Mouse (Mus musculus) neural tube, embryonic 13.5 days (tissue): ENCODE measurements at regions not wholly inside any gene's neighbourhood (a gene's known extent, or its start where the extent isn't known, plus 50 kb on each side); places are given as distances from the start of the nearest gene placed in this dataset.

Experiments
- ATAC-seq: fragments of 200-750 bp; cut with Nextera tagmentation; 2 replicates; pipeline ENCODE4 v1.8.0; 2017; ENCODE audit warnings: low read depth, mild to moderate bottlenecking, moderate TSS enrichment, moderate library complexity
- H3K27ac ChIP-seq: fragments of 300-500 bp; sonication (generic); replicated peaks from 2 replicates; pipeline ENCODE4 v1.5.1; 2015; ENCODE audit warnings: moderate library complexity, mild to moderate bottlenecking, inconsistent platforms
- H3K27me3 ChIP-seq: fragments of 300-500 bp; sonication (generic); 2 replicates; pipeline ENCODE4 v1.6.1; 2015; ENCODE audit warnings: mild to moderate bottlenecking, inconsistent platforms
- H3K36me3 ChIP-seq: fragments of 300-500 bp; sonication (generic); 2 replicates; pipeline ENCODE4 v1.6.1; 2015; ENCODE audit warnings: mild to moderate bottlenecking, inconsistent platforms
- H3K4me1 ChIP-seq: fragments of 300-500 bp; sonication (generic); replicated peaks from 2 replicates; pipeline ENCODE4 v1.6.1; 2015; ENCODE audit warnings: inconsistent platforms
- H3K4me2 ChIP-seq: fragments of 300-500 bp; sonication (generic); 2 replicates; pipeline ENCODE4 v1.6.1; 2015; ENCODE audit warnings: inconsistent platforms, mild to moderate bottlenecking, moderate library complexity
- H3K4me3 ChIP-seq: fragments of 300-500 bp; sonication (generic); 2 replicates; pipeline ENCODE4 v1.5.1; 2015; ENCODE audit warnings: mild to moderate bottlenecking, inconsistent platforms
- H3K9ac ChIP-seq: fragments of 300-500 bp; sonication (generic); 2 replicates; pipeline ENCODE4 v1.6.1; 2015; ENCODE audit warnings: moderate library complexity, mild to moderate bottlenecking, inconsistent platforms
- H3K9me3 ChIP-seq: fragments of 300-500 bp; sonication (generic); 2 replicates; pipeline ENCODE4 v1.6.1; 2016; ENCODE audit warnings: inconsistent platforms
- WGBS: fragments of 180-500 bp; shearing (Covaris S2); methylation state at CpG from one replicate; pipeline ENCODE4 v1.1.7; 2015; 5-methylcytosine and 5-hydroxymethylcytosine counted together

GRCm38 (mm10) chr1:189080797-189081196, 73.2 kb upstream of the Kctd3 start:
- WGBS = 19% methylated on average over 9 of the region's 9 CpGs
- Histone ChIP-seq H3K4me2 (0 out of 2 replicates have a peak overlapping the region, but pooled peaks have one; percentile 30), H3K27me3 (no peaks in the 10 kb centered on the region), H3K27ac (no peak overlapping the region), H3K4me3 (no peak overlapping the region), H3K36me3 (no peaks in the 10 kb centered on the region), H3K9me3 (peaks cover 17% of the 10 kb centered on the region; the same call in 1 of the 2 replicates), H3K9ac (no peak overlapping the region), H3K4me1 (peaks cover 5% of the 10 kb centered on the region; the same call in 1 of the 2 replicates)
- peak; percentile 36; the same call in 1 of the 2 replicates for ATAC-seq

GRCm38 (mm10) chr1:189079451-189080410, 72.1 kb upstream of the Kctd3 start:
- no peaks in the 10 kb centered on the region for H3K27me3 ChIP-seq
- H3K9ac ChIP-seq = no peak overlapping the region
- no peak overlapping the region for H3K4me3 ChIP-seq
- peaks cover 13% of the 10 kb centered on the region; the same call in 1 of the 2 replicates for H3K9me3 ChIP-seq
- H3K36me3 ChIP-seq = no peaks in the 10 kb centered on the region
- H3K27ac ChIP-seq = no peak overlapping the region
- no peak overlapping the region for H3K4me2 ChIP-seq
- WGBS = 75% methylated on average over 11 of the region's 11 CpGs
- peaks cover 5% of the 10 kb centered on the region; the same call in 1 of the 2 replicates for H3K4me1 ChIP-seq
- ATAC-seq = no peak

- Histone ChIP-seq H3K4me3 (no peak overlapping the region), H3K9me3 (no peaks in the 10 kb centered on the region), H3K27me3 (no peaks in the 10 kb centered on the region), H3K9ac (no peak overlapping the region), H3K36me3 (no peaks in the 10 kb centered on the region), H3K27ac (no peak overlapping the region), H3K4me2 (no peak overlapping the region), H3K4me1 (peaks cover 5% of the 10 kb centered on the region; the same call in 1 of the 2 replicates)
- ATAC-seq = no peak
- WGBS = 89% methylated on average over 5 of the region's 5 CpGs
Measured at GRCm38 (mm10) chr1:189077861-189078260, 70.2 kb upstream of the Kctd3 start.

GRCm38 (mm10) chr1:189076276-189076675, 68.6 kb upstream of the Kctd3 start:
- Histone ChIP-seq H3K9me3 (no peaks in the 10 kb centered on the region), H3K27me3 (no peaks in the 10 kb centered on the region), H3K4me1 (peaks cover 5% of the 10 kb centered on the region; the same call in 1 of the 2 replicates), H3K4me2 (no peak overlapping the region), H3K9ac (no peak overlapping the region), H3K27ac (no peak overlapping the region), H3K4me3 (no peak overlapping the region), H3K36me3 (no peaks in the 10 kb centered on the region)
- 81% methylated on average over 4 of the region's 4 CpGs for WGBS
- ATAC-seq = no peak

GRCm38 (mm10) chr1:189075671-189076070, 68.0 kb upstream of the Kctd3 start:
- H3K9ac ChIP-seq = no peak overlapping the region
- H3K4me2 ChIP-seq = no peak overlapping the region
- no peak for ATAC-seq
- H3K27me3 ChIP-seq = no peaks in the 10 kb centered on the region
- no peak overlapping the region for H3K4me3 ChIP-seq
- H3K9me3 ChIP-seq = no peaks in the 10 kb centered on the region
- H3K36me3 ChIP-seq = no peaks in the 10 kb centered on the region
- no peak overlapping the region for H3K27ac ChIP-seq
- peaks cover 1% of the 10 kb centered on the region; the same call in 1 of the 2 replicates for H3K4me1 ChIP-seq
- WGBS = 79% methylated on average over 13 of the region's 13 CpGs

GRCm38 (mm10) chr1:189072516-189072915, 64.9 kb upstream of the Kctd3 start:
- Histone ChIP-seq H3K27me3 (no peaks in the 10 kb centered on the region), H3K27ac (no peak overlapping the region), H3K4me2 (no peak overlapping the region), H3K36me3 (no peaks in the 10 kb centered on the region), H3K4me3 (no peak overlapping the region), H3K9me3 (no peaks in the 10 kb centered on the region), H3K4me1 (0 out of 2 replicates have a peak, but pooled peaks cover 3% of the 10 kb centered on the region), H3K9ac (no peak overlapping the region)
- ATAC-seq = no peak
- 84% methylated on average over 2 of the region's 2 CpGs for WGBS

GRCm38 (mm10) chr1:189068204-189068603, 60.6 kb upstream of the Kctd3 start:
- Histone ChIP-seq H3K27ac (no peak overlapping the region), H3K36me3 (no peaks in the 10 kb centered on the region), H3K9ac (no peak overlapping the region), H3K27me3 (no peaks in the 10 kb centered on the region), H3K9me3 (no peaks in the 10 kb centered on the region), H3K4me3 (no peak overlapping the region), H3K4me2 (no peak overlapping the region), H3K4me1 (peaks cover 8% of the 10 kb centered on the region)
- ATAC-seq = no peak
- WGBS = 83% methylated on average over 3 of the region's 3 CpGs

- no peak overlapping the region for H3K4me2 ChIP-seq
- H3K4me3 ChIP-seq = no peak overlapping the region
- H3K9ac ChIP-seq = no peak overlapping the region
- no peaks in the 10 kb centered on the region for H3K36me3 ChIP-seq
- H3K27me3 ChIP-seq = no peaks in the 10 kb centered on the region
- no peak; the same call in 1 of the 2 replicates for ATAC-seq
- no peaks in the 10 kb centered on the region for H3K9me3 ChIP-seq
- 73% methylated on average over 16 of the region's 16 CpGs for WGBS
- peaks cover 8% of the 10 kb centered on the region for H3K4me1 ChIP-seq
- H3K27ac ChIP-seq = peak overlapping the region; percentile 71
Measured at GRCm38 (mm10) chr1:189067204-189067960, 59.7 kb upstream of the Kctd3 start.

GRCm38 (mm10) chr1:189066446-189067151, 59.0 kb upstream of the Kctd3 start:
- peak overlapping the region; percentile 61; the same call in 1 of the 2 replicates for H3K27ac ChIP-seq
- H3K4me2 ChIP-seq = no peak overlapping the region
- no peaks in the 10 kb centered on the region for H3K36me3 ChIP-seq

GRCm38 (mm10) chr1:189065152-189065910, 57.7 kb upstream of the Kctd3 start:
- Histone ChIP-seq H3K4me1 (peaks cover 8% of the 10 kb centered on the region), H3K4me2 (no peak overlapping the region), H3K9ac (no peak overlapping the region), H3K27me3 (no peaks in the 10 kb centered on the region), H3K9me3 (no peaks in the 10 kb centered on the region), H3K4me3 (no peak overlapping the region), H3K27ac (no peak overlapping the region), H3K36me3 (no peaks in the 10 kb centered on the region)
- no peak for ATAC-seq
- WGBS = 82% methylated on average over 5 of the region's 5 CpGs

More at GRCm38 (mm10) chr1:189066446-189067151, 59.0 kb upstream of the Kctd3 start:
- H3K27me3 ChIP-seq = no peaks in the 10 kb centered on the region
- 31% methylated on average over 6 of the region's 7 CpGs for WGBS
- H3K4me3 ChIP-seq = no peak overlapping the region
- H3K9me3 ChIP-seq = no peaks in the 10 kb centered on the region
- H3K9ac ChIP-seq = no peak overlapping the region
- no peak for ATAC-seq
- peaks cover 8% of the 10 kb centered on the region for H3K4me1 ChIP-seq

GRCm38 (mm10) chr1:189064629-189065028, 57.0 kb upstream of the Kctd3 start:
- ATAC-seq = no peak
- Histone ChIP-seq H3K9ac (no peak overlapping the region), H3K27ac (no peak overlapping the region), H3K9me3 (no peaks in the 10 kb centered on the region), H3K4me1 (peaks cover 8% of the 10 kb centered on the region), H3K27me3 (no peaks in the 10 kb centered on the region), H3K4me2 (no peak overlapping the region), H3K4me3 (no peak overlapping the region), H3K36me3 (no peaks in the 10 kb centered on the region)
- WGBS = 93% methylated on average over 4 of the region's 4 CpGs
